Mouse (Mus musculus) thymus, postnatal 4 days (tissue): ENCODE data around the gene Col4a1.
A peak's percentile ranks its signal among the peaks of the same experiment; 100 is the strongest.

Experiments
- DNase-seq: peaks from one replicate; pipeline ENCODE4 v3.0.0; 2021

The Col4a1 gene

DNA sequence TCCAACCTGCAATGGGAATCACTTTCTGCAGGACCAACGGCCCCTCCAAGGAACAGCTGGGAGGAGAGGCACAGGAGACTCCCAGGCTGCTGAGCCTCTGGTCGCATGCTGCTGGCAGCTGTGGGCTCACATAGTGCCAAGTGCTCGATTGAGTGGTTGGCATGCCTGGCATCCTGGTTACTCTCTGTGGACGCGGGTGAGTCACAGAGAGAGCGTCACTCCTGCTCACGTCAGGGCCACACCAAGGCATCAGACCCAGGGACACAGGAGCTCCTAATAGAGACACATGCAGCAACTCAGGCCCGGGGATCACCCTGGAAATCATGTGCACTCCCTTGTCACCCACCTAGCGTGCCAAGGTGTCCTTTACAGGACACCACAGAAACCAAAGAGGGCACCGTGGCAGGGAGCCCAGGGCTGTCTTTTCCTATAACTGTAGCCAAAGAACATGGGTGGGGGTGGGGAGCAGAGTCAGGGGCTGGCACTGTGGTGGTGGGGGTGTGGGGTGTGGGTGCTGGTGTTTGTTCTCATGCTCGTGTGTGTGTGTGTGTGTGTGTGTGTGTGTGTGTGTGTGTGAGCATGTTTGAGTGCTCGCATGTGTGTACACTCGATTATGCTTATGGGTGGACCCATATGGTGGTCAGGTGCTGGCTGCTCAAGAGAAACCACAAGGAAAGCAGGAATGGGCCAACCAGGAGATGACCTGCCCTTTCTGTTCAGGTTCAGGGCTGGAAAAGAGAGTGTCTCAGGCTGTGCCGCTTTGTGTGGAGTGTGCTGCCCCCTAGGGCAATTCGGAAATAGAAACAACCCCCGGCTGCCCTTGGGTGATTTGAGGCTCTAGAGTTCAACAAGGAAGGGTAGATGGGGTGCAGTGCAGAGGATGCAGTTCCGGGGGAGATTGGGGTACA lies 139.1 kb downstream of the Col4a1 start:
- DNase-seq, result peak; percentile 35

GRCm38 (mm10) chr8:11171526-11171925 lies 141.1 kb downstream of the Col4a1 start:
- DNase-seq, result no peak

- no peak for DNase-seq
Observed at GRCm38 (mm10) chr8:11169383-11169782, 143.2 kb downstream of the Col4a1 start.

GRCm38 (mm10) chr8:11168780-11169179 lies 143.8 kb downstream of the Col4a1 start:
- DNase-seq, result no peak

DNA sequence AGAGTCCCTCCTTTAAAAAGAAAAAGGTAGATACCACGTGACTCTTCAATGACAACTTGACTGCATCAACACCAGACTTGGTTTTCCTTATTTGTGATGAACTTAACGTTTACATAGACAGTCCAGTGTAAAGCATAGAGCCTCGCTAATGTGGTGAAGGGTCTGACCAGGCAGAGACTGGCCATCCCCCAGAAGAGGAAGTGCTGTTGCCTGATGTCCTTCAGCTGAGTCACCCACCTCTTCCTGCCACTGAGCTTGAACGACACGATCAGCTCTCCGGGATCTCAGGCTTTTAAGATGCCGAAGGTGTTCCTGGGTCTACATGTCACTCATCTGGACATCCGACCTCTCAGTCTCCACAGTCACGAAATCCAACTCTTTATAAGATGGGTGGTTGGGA lies 144.7 kb downstream of the Col4a1 start:
- DNase-seq, result no peak

DNA sequence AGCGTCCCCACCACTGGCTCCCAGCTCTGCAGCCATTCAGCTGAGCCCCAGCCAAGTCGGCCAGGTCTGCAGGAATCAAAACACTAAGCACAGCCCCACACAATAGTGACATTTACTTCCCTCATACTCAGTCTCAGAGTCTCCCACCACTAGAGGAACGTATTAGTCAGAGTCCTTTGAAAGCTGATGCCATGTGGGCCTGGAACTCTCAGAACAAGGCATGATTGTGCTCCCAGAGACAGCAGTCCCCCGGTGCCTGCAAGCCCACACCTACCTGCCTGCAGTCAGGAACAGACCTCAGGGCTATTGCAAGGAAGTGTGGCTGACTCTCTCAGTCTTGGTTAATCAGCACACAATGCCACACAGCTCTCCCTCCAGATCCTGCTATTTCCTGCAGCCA lies 147.0 kb downstream of the Col4a1 start:
- no peak for DNase-seq

GRCm38 (mm10) chr8:11156319-11156692 lies 156.3 kb downstream of the Col4a1 start:
- no peak for DNase-seq

DNA sequence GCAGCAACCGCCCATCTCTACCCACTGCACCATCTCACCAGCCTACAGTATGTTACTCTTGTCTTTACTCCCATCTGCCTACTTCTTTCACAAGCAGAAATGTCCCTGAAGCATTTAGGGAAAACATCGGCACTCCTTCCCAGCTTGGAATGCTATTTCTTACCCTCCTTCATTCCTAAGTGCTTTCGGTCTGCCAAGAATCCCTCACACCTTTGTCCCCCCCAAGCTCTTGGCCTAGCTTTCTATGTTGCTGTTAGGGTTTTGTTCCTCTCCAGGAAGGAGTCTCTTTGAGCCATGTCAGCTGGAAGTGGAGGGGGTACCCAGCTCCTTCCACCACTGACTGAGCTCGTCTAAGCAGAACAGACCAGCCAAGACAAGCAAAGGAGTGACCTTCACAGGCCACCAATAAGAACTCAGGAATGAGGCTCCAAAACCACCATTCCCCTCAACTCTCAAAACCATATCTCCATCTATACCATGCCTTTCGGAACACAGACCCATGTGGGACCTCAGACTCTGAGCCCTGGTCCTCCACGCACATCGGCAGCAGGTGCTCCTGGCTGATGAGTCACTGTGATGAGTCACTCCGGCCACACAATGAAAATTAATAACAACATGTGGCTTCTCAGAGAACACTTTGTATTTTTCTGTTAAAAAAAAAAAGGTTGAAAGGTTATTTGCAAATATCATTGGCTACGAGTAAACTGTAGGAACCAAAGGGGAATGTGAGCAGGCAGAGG lies 156.9 kb downstream of the Col4a1 start:
- DNase-seq, result no peak

- DNase-seq, result no peak
Observed at GRCm38 (mm10) chr8:11150268-11150667, 162.4 kb downstream of the Col4a1 start.

DNA sequence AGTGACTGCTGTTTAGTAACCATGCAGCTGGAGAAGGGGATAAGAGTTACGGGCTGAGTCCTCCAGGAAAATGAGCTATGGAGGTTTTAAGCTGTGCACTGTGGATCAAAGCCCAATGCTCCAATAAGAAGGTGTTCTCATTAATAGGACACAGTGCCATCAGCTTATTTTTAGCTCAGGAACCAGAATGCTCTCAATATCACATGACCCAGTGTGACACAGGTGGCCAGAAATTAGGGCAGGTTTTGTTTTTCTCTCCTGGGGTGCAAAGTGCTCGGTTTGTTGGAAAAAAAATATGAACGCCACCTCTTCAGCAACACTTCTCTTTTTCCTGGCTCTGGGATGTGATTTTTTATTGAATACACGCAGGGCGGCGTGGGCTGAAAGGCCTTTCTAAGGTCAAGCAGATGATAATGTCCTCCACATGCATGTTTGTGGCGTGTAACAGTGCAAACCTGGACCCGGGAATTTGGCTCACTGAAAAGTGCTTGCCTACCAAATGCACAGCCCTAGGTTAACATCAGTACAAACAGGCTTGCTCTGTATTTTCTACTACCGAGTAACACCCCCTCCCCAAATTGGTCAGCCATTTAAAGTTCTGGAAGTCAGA lies 163.3 kb downstream of the Col4a1 start:
- no peak for DNase-seq

GRCm38 (mm10) chr8:11148797-11149196 lies 163.8 kb downstream of the Col4a1 start:
- DNase-seq, result no peak
